Comparison of ENCODE assay signal across 16 mouse cellular contexts in the genomic region with DNA sequence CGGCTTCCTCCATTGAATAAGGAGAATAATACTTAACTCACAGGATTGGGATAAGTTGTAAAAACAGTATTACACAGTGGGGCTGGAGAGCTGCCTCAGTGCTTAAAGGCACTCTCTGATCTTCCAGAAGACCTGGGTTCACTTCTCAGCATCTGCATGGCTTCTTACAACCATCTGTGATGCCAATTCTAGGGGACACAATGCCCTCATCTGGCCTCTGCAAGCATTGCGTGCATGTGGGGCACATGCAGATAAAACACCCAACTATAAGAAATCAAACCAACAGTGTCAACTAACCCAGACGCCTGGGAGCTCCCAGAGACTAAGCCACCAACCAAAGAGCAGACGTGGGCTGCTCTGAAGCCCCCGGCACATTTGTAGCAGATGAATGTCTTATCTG.
DNase-seq lines count a peak whose midpoint lies in the region; ATAC-seq and TF ChIP-seq lines count a peak whose summit lies in the region.
"Had no signal": no experiment of that assay in that cellular context is flagged by ENCODE, and none has a peak within 500 bp of the region (broad histone marks: within the 10 kb centered on the region; RNA-seq: fewer than 3 reads in every experiment).

No protein-coding gene starts in this region.

- WGBS in kidney, postnatal 0 days = 94% methylated on average over 5 of the region's 5 CpGs
- 93% methylated on average over 5 of the region's 5 CpGs for WGBS in kidney, embryonic 16.5 days

- H3K9ac ChIP-seq in kidney, postnatal 0 days (ENCODE audit: low read depth, low read length) = no peak overlapping the region
- H3K9ac ChIP-seq in kidney, embryonic 16.5 days (replicated peaks; ENCODE audit: low read length) = no peak overlapping the region
- H3K9ac ChIP-seq in ES-Bruce4 (ENCODE audit: low read depth, poor library complexity, severe bottlenecking) = no peak overlapping the region
- H3K9ac ChIP-seq: hindbrain, embryonic 13.5 days; lung, embryonic 15.5 days had no signal

- DNase-seq in kidney, postnatal 0 days (ENCODE audit: low spot score) = no peak
- peak; percentile 37 for DNase-seq in A20 (ENCODE audit: low read depth, low spot score)
- DNase-seq in ovary, postnatal 36 days (ENCODE audit: low spot score) = no peak
- DNase-seq in Muller cell, postnatal 12 days (ENCODE audit: inconsistent ontology term) = no peak
- DNase-seq: cerebellum, adult 9-10 months; layer of hippocampus, adult 9-11 months; right cerebral cortex, adult 18-20 months; thymus, adult 18-20 months had no signal

- no peak overlapping the region for H3K27ac ChIP-seq in kidney, postnatal 0 days
- no peak overlapping the region for H3K27ac ChIP-seq in kidney, embryonic 16.5 days (ENCODE audit: low read length)
- no peak overlapping the region for H3K27ac ChIP-seq in ES-Bruce4 (ENCODE audit: insufficient read depth, low read length)
- no peak overlapping the region for H3K27ac ChIP-seq in embryonic fibroblast, embryonic 13.5 days (ENCODE audit: insufficient read depth, low read length)
- H3K27ac ChIP-seq: embryonic facial prominence, embryonic 10.5 days; forebrain, embryonic 10.5 days; hindbrain, embryonic 13.5 days; lung, embryonic 15.5 days had no signal

- no peaks in the 10 kb centered on the region for H3K36me3 ChIP-seq in kidney, postnatal 0 days (ENCODE audit: insufficient read depth, low read length)
- H3K36me3 ChIP-seq in kidney, embryonic 16.5 days (ENCODE audit: insufficient read depth, low read length) = peaks cover 13% of the 10 kb centered on the region
- no peaks in the 10 kb centered on the region for H3K36me3 ChIP-seq in ES-Bruce4 (ENCODE audit: control insufficient read depth, insufficient read depth, low read length, poor library complexity, severe bottlenecking)

- H3K27me3 ChIP-seq in kidney, postnatal 0 days (ENCODE audit: insufficient read depth, low read length) = no peaks in the 10 kb centered on the region
- H3K27me3 ChIP-seq in kidney, embryonic 16.5 days (ENCODE audit: insufficient read depth, low read length) = no peaks in the 10 kb centered on the region
- no peaks in the 10 kb centered on the region for H3K27me3 ChIP-seq in ES-Bruce4 (ENCODE audit: control insufficient read depth, insufficient read depth, low read length, poor library complexity, severe bottlenecking)
- H3K27me3 ChIP-seq: hindbrain, embryonic 13.5 days; lung, embryonic 15.5 days had no signal

- no peaks in the 10 kb centered on the region for H3K9me3 ChIP-seq in kidney, postnatal 0 days (replicated peaks; ENCODE audit: low read length)
- H3K9me3 ChIP-seq in kidney, embryonic 16.5 days (ENCODE audit: low read length) = no peaks in the 10 kb centered on the region
- H3K9me3 ChIP-seq in ES-Bruce4 (replicated peaks; ENCODE audit: control insufficient read depth, insufficient read depth, low read length, poor library complexity, severe bottlenecking) = no peaks in the 10 kb centered on the region
- H3K9me3 ChIP-seq: embryonic facial prominence, embryonic 10.5 days; forebrain, embryonic 10.5 days; hindbrain, embryonic 13.5 days; lung, embryonic 15.5 days had no signal

- no peak overlapping the region for H3K4me2 ChIP-seq in kidney, postnatal 0 days (ENCODE audit: low read length)
- H3K4me2 ChIP-seq in kidney, embryonic 16.5 days (replicated peaks; ENCODE audit: low read depth, low read length) = no peak overlapping the region
- H3K4me2 ChIP-seq: heart, embryonic 11.5 days; hindbrain, embryonic 13.5 days; lung, embryonic 15.5 days had no signal

- TF ChIP-seq CTCF in kidney, postnatal 0 days (IDR thresholded peaks at IDR 0.05; ENCODE audit: low read depth) = peak; percentile 29; the same call in 1 of the 2 replicates
- peak; percentile 43 for TF ChIP-seq CTCF in ES-Bruce4 (IDR thresholded peaks at IDR 0.05; ENCODE audit: low read depth, low read length)
- peak; percentile 32; the same call in 1 of the 2 replicates for TF ChIP-seq CTCF in embryonic fibroblast, embryonic 13.5 days (IDR thresholded peaks at IDR 0.05; ENCODE audit: borderline replicate concordance, insufficient read depth, low read length)

- H3K4me1 ChIP-seq in kidney, postnatal 0 days (replicated peaks; ENCODE audit: insufficient read depth, low read length) = no peaks in the 10 kb centered on the region
- no peaks in the 10 kb centered on the region for H3K4me1 ChIP-seq in kidney, embryonic 16.5 days (ENCODE audit: insufficient read depth, low read length)
- no peaks in the 10 kb centered on the region for H3K4me1 ChIP-seq in ES-Bruce4 (ENCODE audit: control insufficient read depth, insufficient read depth, low read length)
- no peaks in the 10 kb centered on the region for H3K4me1 ChIP-seq in embryonic fibroblast, embryonic 13.5 days (ENCODE audit: control insufficient read depth, insufficient read depth, low read length)
- H3K4me1 ChIP-seq: embryonic facial prominence, embryonic 10.5 days; forebrain, embryonic 10.5 days; hindbrain, embryonic 13.5 days; lung, embryonic 15.5 days had no signal

- no peak for ATAC-seq in kidney, postnatal 0 days (replicated peaks; ENCODE audit: low FRiP score, low read depth)
- ATAC-seq in kidney, embryonic 16.5 days (ENCODE audit: low FRiP score, low TSS enrichment) = no peak

- TF ChIP-seq POLR2A in ES-Bruce4 (IDR thresholded peaks at IDR 0.05; ENCODE audit: insufficient read depth, low read length) = no peak
- no peak for TF ChIP-seq POLR2A in embryonic fibroblast, embryonic 13.5 days (IDR thresholded peaks at IDR 0.05; ENCODE audit: low read depth, low read length)

- TF ChIP-seq EP300 in ES-Bruce4 (IDR thresholded peaks at IDR 0.05; ENCODE audit: insufficient read depth, low read depth, low read length) = no peak

- H3K4me3 ChIP-seq in kidney, postnatal 0 days (replicated peaks; ENCODE audit: low read depth, low read length) = no peak overlapping the region
- no peak overlapping the region for H3K4me3 ChIP-seq in kidney, embryonic 16.5 days (ENCODE audit: low read length)
- H3K4me3 ChIP-seq in ES-Bruce4 (ENCODE audit: low read depth, low read length) = no peak overlapping the region
- H3K4me3 ChIP-seq in embryonic fibroblast, embryonic 13.5 days (ENCODE audit: insufficient read depth, low read length) = no peak overlapping the region
- H3K4me3 ChIP-seq: embryonic facial prominence, embryonic 10.5 days; forebrain, embryonic 10.5 days; hindbrain, embryonic 13.5 days; lung, embryonic 15.5 days had no signal
